Mouse (Mus musculus) effector memory CD4-positive, alpha-beta T cell, adult 5 months (primary cell): ENCODE results near the gene BC025446. TPM values are rescaled to one million over a fixed set of nuclear protein-coding genes. Genes with fewer than 3 reads are reported as not detected.

Source experiments
- polyA plus RNA-seq: library from polyadenylated mRNA; unstranded; fragments of 100-300 nt; shearing (Covaris generic); gene quantifications from one replicate; pipeline ENCODE4 v1.2.1, GENCODE M21; 2017

Gene BC025446
- not detected for polyA plus RNA-seq

DNA sequence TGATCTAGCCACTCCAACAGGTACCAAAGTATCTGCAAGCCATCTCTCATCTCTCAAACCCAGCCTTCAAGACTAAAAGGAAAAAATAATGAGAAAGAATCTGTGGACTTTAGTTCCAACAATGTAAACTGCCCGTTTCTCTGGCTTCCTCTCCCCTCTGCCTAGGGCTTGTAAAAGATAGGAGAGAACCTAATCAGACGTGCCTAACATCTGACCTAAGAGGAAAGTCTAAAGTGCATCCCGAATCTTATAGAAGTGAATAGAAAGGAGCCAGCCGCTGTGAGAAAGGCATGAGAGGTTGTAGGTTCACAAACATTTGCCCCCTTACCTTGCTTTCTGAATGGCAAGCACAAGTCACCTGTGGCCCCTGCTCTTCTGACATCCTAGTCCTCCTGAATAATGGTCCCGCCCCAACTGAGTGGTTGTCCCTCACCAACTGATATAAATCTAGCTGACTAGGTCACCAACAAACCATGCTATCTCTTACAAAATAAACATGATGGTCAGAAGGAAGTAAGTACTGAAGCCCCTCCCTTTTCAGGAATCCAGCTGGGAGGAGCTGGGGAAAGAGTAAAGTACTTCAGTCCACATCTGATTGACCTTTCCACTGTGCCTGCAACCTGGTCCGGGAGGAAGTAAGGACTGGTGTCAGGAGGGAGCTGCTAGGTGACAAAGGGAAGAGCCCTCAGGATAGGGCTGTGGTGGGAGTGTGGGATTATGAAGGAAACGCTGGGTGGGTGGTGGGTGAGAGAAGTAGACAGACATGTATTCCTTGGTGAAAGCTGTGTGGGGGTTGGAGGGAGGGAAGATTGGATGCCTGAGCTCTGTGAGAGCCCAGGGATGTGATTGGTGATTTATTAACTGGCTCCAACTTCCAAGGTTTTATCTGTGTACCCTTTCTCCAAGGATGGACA, at the start of gene BC025446:
Gene BC025446, plus strand, starts transcription at position 599 of the 914 bp plus-strand sequence.

DNA sequence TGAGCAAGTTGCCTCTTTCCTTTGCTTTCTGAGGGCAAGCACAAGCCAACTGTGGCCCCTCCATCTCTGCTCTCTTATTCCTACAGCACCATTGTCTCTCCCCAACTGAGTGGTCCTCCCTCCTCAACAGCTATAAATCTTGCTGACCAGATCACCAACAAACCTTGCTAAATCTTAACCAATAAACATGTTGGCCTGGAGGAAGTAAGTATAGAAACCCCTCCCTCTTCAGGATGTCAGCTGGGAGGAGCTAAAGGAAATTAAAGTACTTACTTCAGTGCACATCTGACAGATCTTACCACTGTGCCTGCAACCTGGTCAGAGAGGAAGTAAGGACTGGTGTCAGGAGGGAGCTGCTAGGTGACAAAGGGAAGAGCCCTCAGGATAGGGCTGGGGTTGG, 51.9 kb downstream of the BC025446 start, which contains the start of gene Ly6f:
Gene Ly6f, plus strand, starts transcription at position 301 of the 400 bp plus-strand sequence.

Other genes starting within 250 kb of the BC025446 start
- not detected for gene Ly6i, start 232.9 kb upstream of the BC025446 start, polyA plus RNA-seq
- gene Ly6a, start 218.3 kb upstream of the BC025446 start, polyA plus RNA-seq = 662 TPM
- gene Ly6c1, start 167.5 kb upstream of the BC025446 start, polyA plus RNA-seq = 28.2 TPM
- gene Ly6c2, start 104.4 kb upstream of the BC025446 start, polyA plus RNA-seq = 533 TPM
- gene Ly6g, start 61.1 kb upstream of the BC025446 start, polyA plus RNA-seq = not detected
- not detected for gene Ly6f, start 52.0 kb downstream of the BC025446 start, polyA plus RNA-seq